Mouse (Mus musculus) intestine, postnatal 0 days (tissue): ENCODE results near the gene Tmem52b. TPM values are rescaled to one million over a fixed set of nuclear protein-coding genes. Genes with fewer than 3 reads are reported as not detected.
"Not testable (repeated sequence)": the region's sequence is repeated elsewhere in the genome, so short reads cannot be mapped to it uniquely, and the experiment has no call there.

Experiments used
- ATAC-seq: fragments of 200-750 bp; cut with Nextera tagmentation; 2 replicates; pipeline ENCODE4 v1.8.0; 2017; ENCODE audit warnings: mild to moderate bottlenecking, moderate TSS enrichment, moderate library complexity
- H3K27ac ChIP-seq: fragments of 300-500 bp; sonication (generic); 2 replicates; pipeline ENCODE4 v1.5.1; 2014; ENCODE audit warnings: mild to moderate bottlenecking, low read depth, low read length, moderate library complexity
- H3K27me3 ChIP-seq: fragments of 300-500 bp; sonication (generic); replicated peaks from 2 replicates; pipeline ENCODE4 v1.6.1; 2014; ENCODE audit warnings: low read length, mixed read lengths; ENCODE audit not compliant: control insufficient read depth, insufficient read depth
- H3K36me3 ChIP-seq: fragments of 300-500 bp; sonication (generic); 2 replicates; pipeline ENCODE4 v1.6.1; 2014; ENCODE audit warnings: mild to moderate bottlenecking, moderate library complexity; ENCODE audit not compliant: control insufficient read depth, insufficient read depth
- H3K4me1 ChIP-seq: fragments of 300-500 bp; sonication (generic); replicated peaks from 2 replicates; pipeline ENCODE4 v1.6.1; 2014; ENCODE audit warnings: antibody characterized with exemption, low read length, mixed read lengths; ENCODE audit not compliant: control insufficient read depth, insufficient read depth
- H3K4me2 ChIP-seq: fragments of 300-500 bp; sonication (generic); replicated peaks from 2 replicates; pipeline ENCODE4 v1.6.1; 2014; ENCODE audit warnings: low read depth, mild to moderate bottlenecking, moderate library complexity
- H3K4me3 ChIP-seq: fragments of 300-500 bp; sonication (generic); 2 replicates; pipeline ENCODE4 v1.5.1; 2014; ENCODE audit warnings: low read depth, low read length
- H3K9ac ChIP-seq: fragments of 300-500 bp; sonication (generic); 2 replicates; pipeline ENCODE4 v1.6.1; 2014; ENCODE audit warnings: mild to moderate bottlenecking, low read depth, low read length
- H3K9me3 ChIP-seq: fragments of 300-500 bp; sonication (generic); 2 replicates; pipeline ENCODE4 v1.6.1; 2016; ENCODE audit warnings: mixed run types; ENCODE audit not compliant: control insufficient read depth
- CTCF ChIP-seq: sonication (generic); IDR thresholded peaks from 2 replicates; pipeline ENCODE4 v1.5.1; 2016; ENCODE audit warnings: low read depth, mild to moderate bottlenecking, control low read depth, antibody characterized with exemption, moderate library complexity
- WGBS: fragments of 180-500 bp; shearing (Covaris S2); extraction: QIAGEN DNeasy Blood & Tissue Kit; methylation state at CpG from one replicate; pipeline ENCODE4 v1.1.7; 2014; 5-methylcytosine and 5-hydroxymethylcytosine counted together
- polyA plus RNA-seq: library from polyadenylated mRNA; unstranded; fragments of >200 nt; fragmentation: Nextera tagmentation; extraction: Ambion mirVana; gene quantifications from 2 replicates; pipeline ENCODE4 v1.2.1, GENCODE M21; 2015

The Tmem52b gene
- polyA plus RNA-seq, 1 experiment from 2014 or later, result 0.08 TPM

GRCm38 (mm10) chr6:129497345-129498218 is 14.8 kb upstream of the Tmem52b start:
- ATAC-seq, result no peak
- Histone ChIP-seq H3K27ac (no peak overlapping the region), H3K4me2 (no peak overlapping the region), H3K4me1 (no peaks in the 10 kb centered on the region), H3K9ac (no peak overlapping the region), H3K4me3 (no peak overlapping the region), H3K27me3 (no peaks in the 10 kb centered on the region), H3K36me3 (no peaks in the 10 kb centered on the region), H3K9me3 (no peaks in the 10 kb centered on the region)
- no peak for TF ChIP-seq CTCF
- WGBS, result 69% methylated on average over 3 of the region's 3 CpGs

- H3K9ac ChIP-seq, H3K9me3 ChIP-seq, ATAC-seq, H3K27ac ChIP-seq, H3K27me3 ChIP-seq, H3K4me1 ChIP-seq, H3K36me3 ChIP-seq, H3K4me3 ChIP-seq, H3K4me2 ChIP-seq: not testable (repeated sequence)
- WGBS, result 97% methylated on average over 1 of the region's 1 CpGs
These were observed 12.8 kb upstream of the Tmem52b start for GRCm38 (mm10) chr6:129499516-129499915.

GRCm38 (mm10) chr6:129503471-129503870 is 8.9 kb upstream of the Tmem52b start:
- Histone ChIP-seq H3K9me3 (no peaks in the 10 kb centered on the region), H3K4me2 (no peak overlapping the region), H3K4me1 (no peaks in the 10 kb centered on the region), H3K4me3 (no peak overlapping the region), H3K9ac (no peak overlapping the region), H3K27me3 (no peaks in the 10 kb centered on the region), H3K27ac (no peak overlapping the region), H3K36me3 (no peaks in the 10 kb centered on the region)
- no peak for TF ChIP-seq CTCF
- 70% methylated on average over 2 of the region's 2 CpGs for WGBS
- no peak for ATAC-seq

- Histone ChIP-seq H3K4me1 (no peaks in the 10 kb centered on the region), H3K4me3 (no peak within 1 kb of the TSS), H3K4me2 (no peak within 1 kb of the TSS), H3K9me3 (no peaks in the 10 kb centered on the region), H3K9ac (no peak within 1 kb of the TSS), H3K27ac (no peak within 1 kb of the TSS), H3K27me3 (no peaks in the 10 kb centered on the region), H3K36me3 (no peaks in the 10 kb centered on the region)
- no peak for ATAC-seq
- WGBS, result 66% methylated on average over 9 of the region's 9 CpGs
- TF ChIP-seq CTCF, result no peak
These were observed 5.3 kb upstream of the Tmem52b start, which contains the start of gene Olr1 for GRCm38 (mm10) chr6:129507024-129507423. Gene Olr1, minus strand, starts transcription at chr6:129507165.

- Histone ChIP-seq H3K4me1 (peaks cover 7% of the 10 kb centered on the region; the same call in 1 of the 2 replicates), H3K27ac (no peak overlapping the region), H3K36me3 (no peaks in the 10 kb centered on the region), H3K9ac (no peak overlapping the region), H3K9me3 (no peaks in the 10 kb centered on the region), H3K4me2 (no peak overlapping the region), H3K4me3 (no peak overlapping the region), H3K27me3 (no peaks in the 10 kb centered on the region)
- peak; percentile 77; the same call in 1 of the 2 replicates for ATAC-seq
- TF ChIP-seq CTCF, result no peak
- WGBS, result 56% methylated on average over 6 of the region's 6 CpGs
These were observed 2.0 kb upstream of the Tmem52b start for GRCm38 (mm10) chr6:129510120-129510911.

- TF ChIP-seq CTCF, result no peak
- no peaks in the 10 kb centered on the region for H3K27me3 ChIP-seq
- no peaks in the 10 kb centered on the region for H3K36me3 ChIP-seq
- H3K4me1 ChIP-seq, result peaks cover 7% of the 10 kb centered on the region; the same call in 1 of the 2 replicates
- H3K4me2 ChIP-seq, result no peak overlapping the region
- no peak overlapping the region for H3K27ac ChIP-seq
- H3K9ac ChIP-seq, result no peak overlapping the region
- H3K4me3 ChIP-seq, result no peak overlapping the region
- 22% methylated on average over 8 of the region's 8 CpGs for WGBS
- H3K9me3 ChIP-seq, result no peaks in the 10 kb centered on the region
- ATAC-seq, result peak; percentile 82
These were observed 513 bp downstream of the Tmem52b start for GRCm38 (mm10) chr6:129512868-129513267.
